Mouse (Mus musculus) heart, embryonic 16.5 days (tissue): ENCODE data around the gene Bscl2. TPM values are rescaled to one million over a fixed set of nuclear protein-coding genes. Genes with fewer than 3 reads are reported as not detected.
A peak's percentile ranks its signal among the peaks of the same experiment; 100 is the strongest.
"Not testable (repeated sequence)": the region's sequence is repeated elsewhere in the genome, so short reads cannot be mapped to it uniquely, and the experiment has no call there.

ENCODE experiments used
- ATAC-seq: fragments of 200-750 bp; cut with Nextera tagmentation; replicated peaks from 2 replicates; pipeline ENCODE4 v1.8.0; 2017; ENCODE audit warnings: moderate number of reproducible peaks; ENCODE audit not compliant: insufficient read depth, low FRiP score; ENCODE audit errors: extremely low read depth
- H3K27ac ChIP-seq: fragments of 300-500 bp; sonication (generic); 2 replicates; pipeline ENCODE4 v1.5.1; 2014; ENCODE audit warnings: mild to moderate bottlenecking, low read length, control low read depth, moderate library complexity
- H3K27me3 ChIP-seq: fragments of 300-500 bp; sonication (generic); 2 replicates; pipeline ENCODE4 v1.6.1; 2014; ENCODE audit warnings: low read length, mixed read lengths; ENCODE audit not compliant: control insufficient read depth, insufficient read depth
- H3K36me3 ChIP-seq: fragments of 300-500 bp; sonication (generic); 2 replicates; pipeline ENCODE4 v1.6.1; 2014; ENCODE audit not compliant: control insufficient read depth, insufficient read depth
- H3K4me1 ChIP-seq: fragments of 300-500 bp; sonication (generic); 2 replicates; pipeline ENCODE4 v1.6.1; 2014; ENCODE audit warnings: low read length, mixed read lengths; ENCODE audit not compliant: control insufficient read depth, insufficient read depth
- H3K4me2 ChIP-seq: fragments of 300-500 bp; sonication (generic); 2 replicates; pipeline ENCODE4 v1.6.1; 2014; ENCODE audit warnings: low read depth, mild to moderate bottlenecking, control low read depth, low read length
- H3K4me3 ChIP-seq: fragments of 300-500 bp; sonication (generic); 2 replicates; pipeline ENCODE4 v1.5.1; 2014; ENCODE audit warnings: mild to moderate bottlenecking, control low read depth, low read length
- H3K9ac ChIP-seq: fragments of 300-500 bp; sonication (generic); 2 replicates; pipeline ENCODE4 v1.6.1; 2014; ENCODE audit warnings: low read length, control low read depth
- H3K9me3 ChIP-seq: fragments of 300-500 bp; sonication (generic); replicated peaks from 2 replicates; pipeline ENCODE4 v1.6.1; 2016; ENCODE audit warnings: low read length; ENCODE audit not compliant: control insufficient read depth
- WGBS: fragments of 180-500 bp; shearing (Covaris S2); extraction: QIAGEN DNeasy Blood & Tissue Kit; methylation state at CpG from one replicate; pipeline ENCODE4 v1.1.7; 2014; 5-methylcytosine and 5-hydroxymethylcytosine counted together
- polyA plus RNA-seq: library from polyadenylated mRNA; unstranded; fragments of >200 nt; fragmentation: Nextera tagmentation; extraction: Ambion mirVana; gene quantifications from 2 replicates; pipeline ENCODE4 v1.2.1, GENCODE M21; 2015

Gene Bscl2
- polyA plus RNA-seq, 1 experiment from 2014 or later, result 43.9 TPM

- H3K9ac ChIP-seq, result no peak overlapping the region
- H3K27ac ChIP-seq, result no peak overlapping the region
- peaks cover 4% of the 10 kb centered on the region; the same call in 1 of the 2 replicates for H3K36me3 ChIP-seq
- no peak for ATAC-seq
- H3K4me1 ChIP-seq, result peaks cover 11% of the 10 kb centered on the region
- no peaks in the 10 kb centered on the region for H3K9me3 ChIP-seq
- H3K4me3 ChIP-seq, result no peak overlapping the region
- H3K27me3 ChIP-seq, result no peaks in the 10 kb centered on the region
- no peak overlapping the region for H3K4me2 ChIP-seq
- 67% methylated on average over 3 of the region's 3 CpGs for WGBS
These were observed 15.8 kb downstream of the Bscl2 start for GRCm38 (mm10) chr19:8853117-8853516.

DNA sequence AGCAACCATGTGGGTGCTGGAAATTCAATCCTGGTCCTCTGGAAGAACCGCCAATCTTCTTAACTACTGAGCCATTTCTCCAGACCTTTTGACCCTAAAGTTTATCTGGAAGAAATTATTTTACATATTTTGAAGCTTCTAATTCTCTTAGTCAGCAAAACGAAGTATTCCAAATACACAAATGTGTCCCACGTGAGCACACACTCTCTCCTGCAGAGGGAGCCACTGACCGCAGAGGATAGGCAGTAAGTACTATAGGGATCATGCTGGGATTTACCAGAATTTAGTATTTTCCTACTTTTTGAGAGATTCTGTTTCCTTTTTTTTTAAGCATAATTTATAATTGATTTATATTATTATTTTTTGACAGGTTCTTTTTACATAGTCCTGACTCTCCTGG is 20.4 kb downstream of the Bscl2 start:
- H3K27ac ChIP-seq, result no peak overlapping the region
- H3K27me3 ChIP-seq, result no peaks in the 10 kb centered on the region
- H3K9me3 ChIP-seq, result no peaks in the 10 kb centered on the region
- ATAC-seq, result no peak
- no peaks in the 10 kb centered on the region for H3K4me1 ChIP-seq
- H3K4me3 ChIP-seq, result no peak overlapping the region
- 39% methylated on average over 4 of the region's 4 CpGs for WGBS
- no peaks in the 10 kb centered on the region for H3K36me3 ChIP-seq
- H3K4me2 ChIP-seq, result no peak overlapping the region
- no peak overlapping the region for H3K9ac ChIP-seq

GRCm38 (mm10) chr19:8859018-8859417 is 21.8 kb downstream of the Bscl2 start:
- Histone ChIP-seq H3K9me3 (no peaks in the 10 kb centered on the region), H3K4me1 (no peaks in the 10 kb centered on the region), H3K27ac (no peak overlapping the region), H3K27me3 (no peaks in the 10 kb centered on the region), H3K4me3 (no peak overlapping the region), H3K4me2 (no peak overlapping the region), H3K9ac (no peak overlapping the region), H3K36me3 (no peaks in the 10 kb centered on the region)
- ATAC-seq, result no peak; the same call in 1 of the 2 replicates
- 11% methylated on average over 1 of the region's 1 CpGs for WGBS

GRCm38 (mm10) chr19:8864265-8864664 is 27.0 kb downstream of the Bscl2 start:
- H3K4me3 ChIP-seq, result no peak overlapping the region

GRCm38 (mm10) chr19:8870381-8870780 is 33.1 kb downstream of the Bscl2 start:
- H3K9ac ChIP-seq, H3K4me1 ChIP-seq, H3K27me3 ChIP-seq, ATAC-seq, H3K4me3 ChIP-seq, H3K27ac ChIP-seq, H3K9me3 ChIP-seq: not testable (repeated sequence)
- H3K36me3 ChIP-seq, result peaks cover 21% of the 10 kb centered on the region
- peak overlapping the region; percentile 63 for H3K4me2 ChIP-seq
- 79% methylated on average over 3 of the region's 3 CpGs for WGBS

More at GRCm38 (mm10) chr19:8864265-8864664, 27.0 kb downstream of the Bscl2 start:
- Histone ChIP-seq H3K36me3 (no peaks in the 10 kb centered on the region), H3K4me2 (no peak overlapping the region), H3K9me3 (no peaks in the 10 kb centered on the region), H3K27me3 (no peaks in the 10 kb centered on the region), H3K4me1 (no peaks in the 10 kb centered on the region), H3K27ac (no peak overlapping the region), H3K9ac (no peak overlapping the region)
- WGBS, result 73% methylated on average over 6 of the region's 6 CpGs
- no peak for ATAC-seq

GRCm38 (mm10) chr19:8870838-8871237 is 33.6 kb downstream of the Bscl2 start:
- Histone ChIP-seq H3K9ac (peak overlapping the region; percentile 95), H3K4me2 (peak overlapping the region; percentile 63), H3K36me3 (peaks cover 25% of the 10 kb centered on the region), H3K27ac (peak overlapping the region; percentile 77), H3K4me1 (peaks cover 6% of the 10 kb centered on the region), H3K9me3 (no peaks in the 10 kb centered on the region), H3K4me3 (peak overlapping the region; percentile 87), H3K27me3 (no peaks in the 10 kb centered on the region)
- ATAC-seq, result no peak
- 37% methylated on average over 9 of the region's 9 CpGs for WGBS

- Histone ChIP-seq H3K36me3 (peaks cover 31% of the 10 kb centered on the region), H3K4me2 (peak within 1 kb of the TSS; percentile 91), H3K4me1 (peaks cover 6% of the 10 kb centered on the region), H3K27ac (peak within 1 kb of the TSS; percentile 80), H3K27me3 (no peaks in the 10 kb centered on the region), H3K4me3 (peak within 1 kb of the TSS; percentile 87), H3K9me3 (no peaks in the 10 kb centered on the region), H3K9ac (peak within 1 kb of the TSS; percentile 95)
- ATAC-seq, result peak; percentile 98
- WGBS, result 2% methylated on average over 59 of the region's 59 CpGs
These were observed 34.3 kb downstream of the Bscl2 start, which contains the start of gene Ubxn1 for GRCm38 (mm10) chr19:8871267-8872186. TSS of gene Ubxn1 (plus strand) at chr19:8871496.

- 68% methylated on average over 10 of the region's 10 CpGs for WGBS
- Histone ChIP-seq H3K9ac (peak overlapping the region; percentile 95), H3K4me2 (peak overlapping the region; percentile 91), H3K27me3 (no peaks in the 10 kb centered on the region), H3K4me1 (peaks cover 6% of the 10 kb centered on the region), H3K27ac (no peak overlapping the region; the same call in 1 of the 2 replicates), H3K4me3 (peak overlapping the region; percentile 87), H3K36me3 (peaks cover 35% of the 10 kb centered on the region), H3K9me3 (no peaks in the 10 kb centered on the region)
- ATAC-seq, result no peak
These were observed 35.1 kb downstream of the Bscl2 start for GRCm38 (mm10) chr19:8872266-8872840.

DNA sequence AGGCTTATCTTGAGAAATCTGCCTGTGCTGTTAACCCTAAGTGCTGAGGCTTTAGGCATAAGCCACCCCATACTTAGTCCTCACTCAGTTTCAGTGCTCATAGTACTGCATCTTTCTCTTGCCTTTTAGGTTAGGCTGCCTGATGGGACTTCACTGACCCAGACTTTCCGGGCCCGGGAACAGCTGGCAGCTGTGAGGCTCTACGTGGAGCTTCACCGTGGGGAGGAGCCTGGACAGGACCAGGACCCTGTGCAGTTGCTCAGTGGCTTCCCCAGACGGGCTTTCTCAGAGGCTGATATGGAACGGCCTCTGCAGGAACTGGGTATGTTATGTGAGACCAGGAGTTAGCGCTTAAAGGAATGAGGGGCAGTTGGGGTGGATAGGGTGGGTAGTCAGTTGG is 37.8 kb downstream of the Bscl2 start:
- H3K36me3 ChIP-seq, result peaks cover 38% of the 10 kb centered on the region
- H3K4me2 ChIP-seq, result no peak overlapping the region
- peaks cover 13% of the 10 kb centered on the region for H3K4me1 ChIP-seq
- no peak overlapping the region for H3K4me3 ChIP-seq
- no peak for ATAC-seq
- no peak overlapping the region for H3K9ac ChIP-seq
- H3K27me3 ChIP-seq, result no peaks in the 10 kb centered on the region
- H3K27ac ChIP-seq, result no peak overlapping the region
- H3K9me3 ChIP-seq, result no peaks in the 10 kb centered on the region
- WGBS, result 85% methylated on average over 7 of the region's 7 CpGs
